Mouse (Mus musculus): ENCODE data around the gene Bcl3.

Gene Bcl3

GRCm38 (mm10) chr7:19831837-19832236, 9.3 kb upstream of the Bcl3 start:
- DNase-seq: no peak

GRCm38 (mm10) chr7:19830682-19831156, 8.1 kb upstream of the Bcl3 start:
- DNase-seq: peak; percentile 89 to 93

- DNase-seq: no peak
Observed at GRCm38 (mm10) chr7:19829694-19830093, 7.1 kb upstream of the Bcl3 start.

DNA sequence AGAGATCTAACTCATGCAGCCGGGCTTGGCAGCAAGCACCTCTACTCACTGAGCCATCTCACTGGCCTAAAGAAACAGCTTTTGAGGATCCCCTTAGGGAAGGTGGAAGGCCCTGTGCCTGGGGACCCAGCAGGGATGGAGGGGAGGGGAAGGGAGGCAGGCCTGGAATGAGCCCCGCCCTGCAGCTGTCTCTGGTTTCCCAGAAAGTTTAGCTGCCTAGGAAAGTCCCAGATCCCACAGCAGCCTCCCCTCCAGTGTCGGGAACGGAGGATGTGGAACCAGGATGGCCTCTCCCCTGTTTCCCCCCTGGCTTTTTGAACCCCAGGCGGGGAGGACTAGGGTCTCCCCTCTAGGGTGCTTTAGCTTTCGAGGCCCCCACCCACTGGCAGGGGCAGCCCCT, 4.2 kb upstream of the Bcl3 start:
- DNase-seq: no peak

DNA sequence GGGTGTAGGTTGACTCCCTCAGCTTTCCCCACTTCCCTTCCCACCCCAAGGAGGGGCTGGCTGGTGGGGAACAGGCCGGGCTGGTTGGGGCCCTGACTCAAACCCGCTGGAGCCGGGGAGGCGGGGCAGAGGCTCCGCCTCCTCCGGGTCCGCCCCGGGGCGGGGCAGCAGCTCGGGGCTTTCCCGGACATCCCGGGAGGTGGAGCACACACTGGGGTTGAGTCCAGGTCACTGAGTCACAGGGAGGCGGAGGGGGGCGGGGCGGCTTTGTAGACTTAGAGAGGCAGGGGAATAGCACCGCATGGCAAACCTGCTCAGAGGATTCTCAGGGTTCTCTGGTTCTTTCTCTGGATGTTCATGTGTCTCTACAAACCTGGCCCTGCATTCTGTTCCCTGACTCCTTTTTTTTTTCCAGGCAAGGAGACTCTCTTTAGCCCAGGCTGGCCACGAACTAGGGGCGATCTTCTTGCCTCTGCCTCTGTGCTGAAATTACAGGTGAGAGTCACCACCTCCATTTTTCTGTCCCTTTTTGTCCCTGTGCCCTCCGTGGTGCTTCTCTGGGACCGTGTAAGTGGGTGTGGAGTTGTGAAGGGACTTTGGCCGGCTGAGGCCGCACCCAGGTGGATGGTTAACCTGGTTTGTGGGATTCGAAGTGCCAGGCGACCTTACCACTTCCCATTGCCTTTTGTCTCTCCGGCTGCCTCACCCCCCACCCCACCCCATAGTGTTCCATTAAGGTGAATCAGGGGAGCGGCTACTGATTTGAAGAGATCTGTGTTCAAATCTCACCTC, 1.8 kb upstream of the Bcl3 start:
- peak; percentile 89 to 93 for DNase-seq

GRCm38 (mm10) chr7:19823256-19824181, 949 bp upstream of the Bcl3 start:
- DNase-seq: peak in 1 of 2 experiments; percentile 49

DNA sequence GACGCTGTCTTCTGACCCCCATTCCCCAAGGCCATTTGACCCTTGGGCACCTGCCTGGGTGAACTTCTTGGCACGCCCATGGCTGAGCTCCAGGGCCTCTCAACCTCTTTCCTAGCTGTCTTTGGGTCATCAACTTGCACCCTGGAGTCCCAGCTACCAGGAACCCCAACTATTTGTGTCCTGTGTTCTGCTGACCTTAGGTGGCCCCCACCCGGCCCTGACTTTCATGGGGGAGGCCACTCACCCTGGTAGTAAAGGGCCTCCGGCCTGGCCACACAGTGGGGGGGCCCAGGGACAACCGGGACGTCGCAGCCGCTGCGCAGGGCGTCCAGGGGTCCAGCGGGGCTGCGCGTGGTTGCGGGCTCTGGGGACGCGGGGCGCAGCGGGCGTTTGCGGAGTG, 377 bp downstream of the Bcl3 start:
- DNase-seq: no peak

GRCm38 (mm10) chr7:19821633-19822032, 937 bp downstream of the Bcl3 start:
- no peak for DNase-seq

- no peak for DNase-seq
Observed at GRCm38 (mm10) chr7:19820347-19821048, 2.1 kb downstream of the Bcl3 start.

DNA sequence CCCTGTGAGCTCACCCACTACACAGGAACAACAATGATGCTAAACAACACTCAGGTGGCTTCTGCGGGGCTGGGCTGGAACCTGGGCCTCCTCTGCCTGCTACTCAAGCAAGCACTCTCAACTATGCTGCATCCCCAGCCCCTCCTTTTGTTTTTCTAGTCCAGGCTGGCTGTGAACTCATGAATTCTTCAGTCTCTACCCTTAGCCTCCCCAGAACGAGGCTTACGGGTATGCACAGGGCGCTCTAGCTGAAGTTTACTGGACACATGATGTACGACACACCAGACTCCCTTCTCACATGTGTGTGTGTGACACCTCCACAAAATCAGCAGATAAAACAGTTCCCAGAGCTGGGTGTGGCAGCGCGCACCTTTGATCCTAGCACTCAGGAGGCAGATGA, 3.7 kb downstream of the Bcl3 start:
- DNase-seq: no peak

DNA sequence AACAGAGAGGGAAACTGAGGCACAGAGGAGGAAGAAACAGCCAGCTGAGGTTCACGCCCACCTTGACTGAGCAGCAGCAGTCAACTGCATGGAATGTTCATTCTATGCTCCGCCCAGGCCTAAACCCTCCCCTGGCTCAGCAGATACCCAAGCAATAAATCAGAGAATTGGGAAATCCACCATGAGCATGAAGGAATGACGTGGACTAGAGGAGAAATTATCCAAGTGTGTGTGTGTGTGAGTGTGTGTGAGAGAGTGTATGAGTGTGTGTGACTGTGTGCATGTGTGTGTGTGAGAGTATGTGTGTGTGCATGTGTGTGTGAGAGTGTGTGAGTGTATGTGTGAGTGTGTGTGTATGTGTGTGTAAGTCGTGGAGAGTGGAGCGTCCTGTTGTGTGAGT, 4.1 kb downstream of the Bcl3 start:
- peak in 1 of 2 experiments; percentile 53 for DNase-seq

DNA sequence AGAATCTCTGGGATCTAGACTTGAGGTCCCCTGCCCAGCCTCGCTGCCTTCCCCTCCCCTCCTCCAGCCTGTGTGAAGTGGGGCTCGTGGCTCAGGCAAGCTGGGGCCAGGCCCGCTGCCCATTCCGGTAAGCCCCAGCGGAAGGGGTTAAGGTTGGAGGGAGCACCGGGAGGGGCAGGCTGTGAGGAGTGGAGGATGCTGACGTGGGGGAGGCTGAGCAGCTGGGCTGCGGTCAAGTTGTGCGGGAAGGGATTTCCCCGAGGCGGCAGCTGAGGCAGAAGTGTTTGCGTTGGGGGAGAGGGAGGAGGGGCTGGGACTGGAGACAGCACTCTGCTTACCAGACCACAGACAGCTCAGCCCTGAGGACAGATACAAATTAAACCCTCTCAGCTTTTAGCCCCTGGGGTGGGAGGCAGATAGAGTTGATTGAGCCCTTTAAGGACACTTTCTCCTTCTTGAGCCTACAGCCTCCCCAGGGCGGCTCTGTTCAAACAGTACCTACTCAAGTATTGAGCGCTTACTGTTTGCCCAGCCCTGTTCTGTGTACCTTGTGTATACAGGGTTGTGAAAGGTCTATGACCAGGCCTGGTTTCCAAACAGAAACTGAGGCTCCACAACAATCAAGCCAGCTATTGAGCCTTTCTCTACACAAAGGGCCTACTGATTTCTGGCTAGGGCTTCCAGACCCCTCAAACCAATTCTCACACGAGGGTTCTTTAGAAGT, 5.0 kb downstream of the Bcl3 start:
- peak; percentile 84 to 91 for DNase-seq

- peak; percentile 93 to 94 for DNase-seq
Observed at GRCm38 (mm10) chr7:19816224-19816771, 6.3 kb downstream of the Bcl3 start.

- DNase-seq: no peak
Observed at GRCm38 (mm10) chr7:19815296-19816223, 7.0 kb downstream of the Bcl3 start.

DNA sequence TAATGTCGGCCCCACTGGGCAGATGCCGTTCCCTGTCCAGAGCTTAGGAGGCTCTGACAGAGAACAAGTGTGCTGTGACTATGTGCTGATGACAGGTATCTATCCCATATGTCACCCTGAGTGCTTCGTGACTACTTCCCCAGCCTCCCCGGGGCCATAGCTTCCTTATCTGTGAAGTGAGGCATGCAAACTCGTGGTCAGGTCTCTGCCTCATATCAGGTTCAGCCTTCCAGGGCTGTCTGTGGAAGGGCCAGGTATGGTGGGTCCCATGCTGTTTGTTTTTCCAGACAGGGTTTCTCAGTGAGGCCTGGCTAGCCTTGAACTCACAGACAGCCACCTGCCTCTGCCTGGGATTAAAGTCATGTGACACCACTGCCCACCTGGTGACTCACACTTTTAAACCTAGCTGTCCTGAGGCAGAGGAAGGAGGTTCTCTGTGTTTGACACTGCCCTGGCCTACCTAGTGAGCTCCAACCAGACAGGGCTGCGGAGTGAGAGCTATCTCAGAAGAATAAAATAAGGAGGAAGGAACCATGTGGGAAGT, 8.9 kb downstream of the Bcl3 start:
- DNase-seq: no peak

- DNase-seq: no peak
Observed at GRCm38 (mm10) chr7:19813161-19813560, 9.4 kb downstream of the Bcl3 start.

GRCm38 (mm10) chr7:19811114-19811513, 11.5 kb downstream of the Bcl3 start:
- peak; percentile 76 to 77 for DNase-seq

GRCm38 (mm10) chr7:19809369-19809768, 13.2 kb downstream of the Bcl3 start:
- DNase-seq: peak in 1 of 2 experiments; percentile 53

- DNase-seq: no peak
Observed at GRCm38 (mm10) chr7:19806356-19806969, 16.1 kb downstream of the Bcl3 start.

- DNase-seq: peak; percentile 60 to 83
Observed at GRCm38 (mm10) chr7:19802995-19803394, 19.6 kb downstream of the Bcl3 start.

All from lung, postnatal 4 days (tissue).